Mouse (Mus musculus): ENCODE measurements around the gene Otud7a. TPM values are rescaled to one million over a fixed set of nuclear protein-coding genes. Genes with fewer than 3 reads are reported as not detected.

Otud7a gene
- polyA plus RNA-seq (2014; fragmentation: Illumina TruSeq; extraction: RNeasy Lipid Tissue Mini Kit (QIAGEN cat#74804); ENCODE audit: low read depth, low replicate concordance) = 0.11 TPM

DNA sequence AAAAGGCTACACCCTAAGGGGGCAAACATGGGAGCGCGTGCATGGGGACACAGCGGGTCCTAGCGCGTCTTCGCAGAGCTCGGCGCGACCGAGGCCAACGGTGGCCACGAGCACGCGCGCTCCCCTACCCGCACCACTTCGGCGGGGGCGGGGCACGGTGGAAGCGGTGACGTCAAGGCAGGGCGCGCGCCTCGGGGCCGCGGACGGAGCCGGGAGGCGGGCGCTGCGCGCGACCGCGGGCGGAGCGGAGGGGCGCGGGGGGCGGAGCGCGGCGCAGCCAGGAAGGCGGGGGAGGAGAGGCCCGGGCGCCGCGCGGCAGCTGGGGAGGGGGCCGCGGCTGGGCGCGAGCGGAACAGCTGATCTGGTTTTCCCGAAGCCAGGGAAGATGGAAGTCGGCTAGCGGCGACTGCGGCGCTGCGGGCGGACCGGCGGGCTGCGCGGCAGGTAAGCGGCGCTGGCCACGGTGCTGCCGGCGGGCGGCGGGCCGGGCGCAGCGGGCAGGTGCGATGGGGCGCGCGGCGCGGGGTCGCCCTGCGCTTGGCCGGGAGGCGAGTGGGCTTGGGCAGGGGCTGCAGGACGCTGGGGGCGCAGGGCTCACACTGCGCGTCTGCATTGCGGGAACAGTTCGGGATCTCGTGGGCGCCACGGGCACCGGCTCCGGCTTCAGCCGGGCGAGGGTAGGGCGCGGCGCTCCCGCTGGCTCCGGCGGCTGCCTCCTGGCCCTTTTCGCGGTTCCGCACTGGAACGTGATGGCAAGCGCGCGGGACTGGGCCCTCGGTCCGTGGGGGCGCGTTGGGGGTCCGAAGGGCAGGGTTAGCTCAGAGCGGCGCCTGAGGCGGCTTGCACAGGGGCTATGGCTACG, at the start of gene Otud7a:
TSS of gene Otud7a (plus strand) at position 268 of the 862 bp plus-strand sequence.

Other genes starting within 250 kb of the Otud7a start
- gene Chrna7, start 232.2 kb upstream of the Otud7a start, polyA plus RNA-seq (2014; fragmentation: Illumina TruSeq; extraction: RNeasy Lipid Tissue Mini Kit (QIAGEN cat#74804); ENCODE audit: low read depth, low replicate concordance) = 0.73 TPM